Mouse (Mus musculus) kidney, embryonic 14.5 days (tissue): Measurements from ENCODE around the gene Arntl2. TPM values are rescaled to one million over a fixed set of nuclear protein-coding genes. Genes with fewer than 3 reads are reported as not detected.
A peak's percentile ranks its signal among the peaks of the same experiment; 100 is the strongest.

Source experiments
- ATAC-seq: fragments of 200-750 bp; cut with Nextera tagmentation; 2 replicates; pipeline ENCODE4 v1.8.0; 2017; ENCODE audit warnings: moderate number of reproducible peaks, mild to moderate bottlenecking, moderate TSS enrichment, moderate library complexity; ENCODE audit not compliant: low FRiP score, low TSS enrichment
- H3K27ac ChIP-seq: fragments of 300-500 bp; sonication (generic); 2 replicates; pipeline ENCODE4 v1.5.1; 2014; ENCODE audit warnings: low read depth, mild to moderate bottlenecking, low read length, moderate library complexity, mixed read lengths
- H3K27me3 ChIP-seq: fragments of 300-500 bp; sonication (generic); 2 replicates; pipeline ENCODE4 v1.6.1; 2014; ENCODE audit warnings: mild to moderate bottlenecking, low read length; ENCODE audit not compliant: control insufficient read depth, insufficient read depth
- H3K36me3 ChIP-seq: fragments of 300-500 bp; sonication (generic); 2 replicates; pipeline ENCODE4 v1.6.1; 2014; ENCODE audit warnings: low read length, mixed read lengths; ENCODE audit not compliant: control insufficient read depth, insufficient read depth
- H3K4me1 ChIP-seq: fragments of 300-500 bp; sonication (generic); 2 replicates; pipeline ENCODE4 v1.6.1; 2014; ENCODE audit warnings: low read length, mixed read lengths; ENCODE audit not compliant: control insufficient read depth, insufficient read depth
- H3K4me2 ChIP-seq: fragments of 300-500 bp; sonication (generic); replicated peaks from 2 replicates; pipeline ENCODE4 v1.6.1; 2014; ENCODE audit warnings: low read depth, mild to moderate bottlenecking, low read length
- H3K4me3 ChIP-seq: fragments of 300-500 bp; sonication (generic); 2 replicates; pipeline ENCODE4 v1.5.1; 2014; ENCODE audit warnings: mild to moderate bottlenecking, low read length
- H3K9ac ChIP-seq: fragments of 300-500 bp; sonication (generic); 2 replicates; pipeline ENCODE4 v1.6.1; 2014; ENCODE audit warnings: low read depth, mild to moderate bottlenecking, low read length, moderate library complexity
- H3K9me3 ChIP-seq: fragments of 300-500 bp; sonication (generic); 2 replicates; pipeline ENCODE4 v1.6.1; 2016; ENCODE audit warnings: low read length; ENCODE audit not compliant: control insufficient read depth
- WGBS: fragments of 180-500 bp; shearing (Covaris S2); extraction: QIAGEN DNeasy Blood & Tissue Kit; methylation state at CpG from one replicate; pipeline ENCODE4 v1.1.7; 2014; 5-methylcytosine and 5-hydroxymethylcytosine counted together
- polyA plus RNA-seq: library from polyadenylated mRNA; unstranded; fragments of >200 nt; fragmentation: Nextera tagmentation; extraction: Ambion mirVana; gene quantifications from 2 replicates; pipeline ENCODE4 v1.2.1, GENCODE M21; 2014

The Arntl2 gene
- polyA plus RNA-seq, 1 experiment from 2014 or later, result 3.9 TPM

DNA sequence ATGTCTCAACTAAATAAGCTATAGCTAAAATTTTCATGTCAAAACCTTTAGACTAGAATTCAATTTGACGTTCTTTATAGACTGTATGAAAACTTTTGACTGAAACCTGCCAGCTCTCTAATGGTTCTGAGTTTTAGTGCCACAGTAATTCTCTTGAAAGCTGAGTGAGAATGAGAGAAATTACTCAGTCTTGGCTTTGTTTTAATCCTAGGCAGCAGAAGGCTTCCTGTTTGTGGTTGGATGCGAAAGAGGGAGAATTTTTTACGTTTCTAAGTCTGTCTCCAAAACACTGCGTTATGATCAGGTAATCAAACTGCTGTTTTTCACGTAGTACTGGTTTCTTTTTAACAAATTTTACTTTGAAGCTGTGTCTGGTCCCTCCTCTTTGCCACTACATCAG, 17.2 kb downstream of the Arntl2 start:
- no peaks in the 10 kb centered on the region for H3K4me1 ChIP-seq
- H3K36me3 ChIP-seq, result no peaks in the 10 kb centered on the region
- ATAC-seq, result no peak
- H3K4me2 ChIP-seq, result no peak overlapping the region
- no peaks in the 10 kb centered on the region for H3K9me3 ChIP-seq
- no peaks in the 10 kb centered on the region for H3K27me3 ChIP-seq
- H3K9ac ChIP-seq, result no peak overlapping the region
- H3K4me3 ChIP-seq, result no peak overlapping the region
- 91% methylated on average over 5 of the region's 5 CpGs for WGBS
- no peak overlapping the region for H3K27ac ChIP-seq

DNA sequence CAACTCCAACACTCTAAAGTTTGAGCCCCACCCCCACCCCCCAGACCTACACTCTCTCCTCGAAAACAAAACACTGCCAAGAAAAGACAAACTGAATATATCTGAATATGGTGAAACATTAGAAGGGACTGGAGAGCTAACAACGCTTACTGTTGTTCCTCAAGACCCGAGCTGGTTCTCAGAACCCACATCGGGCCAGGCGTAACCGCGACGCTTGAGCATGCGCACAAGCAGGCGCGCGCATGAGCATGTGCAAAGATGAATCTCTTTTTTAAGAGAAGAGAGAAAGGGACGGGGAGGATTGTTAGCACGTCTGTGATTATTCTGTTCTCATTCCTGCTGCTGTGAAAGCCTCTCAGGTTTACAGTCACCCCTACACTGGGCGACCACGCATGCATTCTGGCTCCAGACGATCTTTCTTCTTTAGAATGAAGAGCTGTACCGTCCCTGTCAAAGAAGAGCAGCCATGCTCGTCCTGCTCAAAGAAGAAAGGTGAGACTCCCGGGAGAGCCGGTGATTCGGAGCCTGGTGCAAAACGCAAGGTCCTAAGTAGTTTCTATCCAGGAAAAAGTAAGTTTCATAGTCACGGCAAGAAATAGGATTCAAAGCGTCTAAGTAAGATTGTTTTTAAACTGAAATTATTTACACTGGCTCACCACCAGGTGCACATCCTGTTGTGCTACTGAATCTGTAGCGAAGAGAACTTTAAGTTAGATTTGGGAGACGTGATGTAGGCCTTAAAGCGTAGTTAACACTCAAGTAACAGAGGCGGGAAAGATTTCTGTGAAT, 24.5 kb downstream of the Arntl2 start:
- WGBS, result 67% methylated on average over 29 of the region's 29 CpGs

DNA sequence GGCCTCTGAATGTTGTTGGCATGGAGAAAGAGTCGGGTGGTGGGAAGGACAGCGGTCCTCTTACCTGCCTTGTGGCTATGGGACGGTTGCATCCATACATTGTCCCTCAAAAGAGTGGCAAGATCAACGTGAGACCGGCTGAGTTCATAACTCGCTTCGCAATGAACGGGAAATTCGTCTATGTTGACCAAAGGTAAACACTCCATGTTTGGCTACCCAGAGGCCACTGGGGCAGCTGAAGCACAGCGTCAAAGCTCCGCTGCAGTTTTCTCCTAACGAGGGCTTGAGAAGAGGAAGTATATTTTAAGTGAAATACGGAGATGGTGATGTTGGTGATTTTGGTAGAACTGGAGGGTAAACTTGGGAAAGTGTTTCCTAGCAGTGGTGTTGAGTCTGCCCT, 26.1 kb downstream of the Arntl2 start:
- WGBS, result 89% methylated on average over 13 of the region's 13 CpGs
- no peaks in the 10 kb centered on the region for H3K4me1 ChIP-seq
- H3K4me2 ChIP-seq, result no peak overlapping the region
- H3K4me3 ChIP-seq, result no peak overlapping the region
- H3K9me3 ChIP-seq, result no peaks in the 10 kb centered on the region
- no peak overlapping the region for H3K9ac ChIP-seq
- no peaks in the 10 kb centered on the region for H3K27me3 ChIP-seq
- H3K27ac ChIP-seq, result no peak overlapping the region
- H3K36me3 ChIP-seq, result no peaks in the 10 kb centered on the region
- no peak for ATAC-seq

More for the DNA sequence above, 24.5 kb downstream of the Arntl2 start:
- H3K27ac ChIP-seq, result no peak overlapping the region
- no peak overlapping the region for H3K4me3 ChIP-seq
- ATAC-seq, result no peak
- H3K4me1 ChIP-seq, result no peaks in the 10 kb centered on the region
- no peak overlapping the region for H3K9ac ChIP-seq
- H3K4me2 ChIP-seq, result no peak overlapping the region
- H3K9me3 ChIP-seq, result no peaks in the 10 kb centered on the region
- no peaks in the 10 kb centered on the region for H3K27me3 ChIP-seq
- H3K36me3 ChIP-seq, result no peaks in the 10 kb centered on the region

DNA sequence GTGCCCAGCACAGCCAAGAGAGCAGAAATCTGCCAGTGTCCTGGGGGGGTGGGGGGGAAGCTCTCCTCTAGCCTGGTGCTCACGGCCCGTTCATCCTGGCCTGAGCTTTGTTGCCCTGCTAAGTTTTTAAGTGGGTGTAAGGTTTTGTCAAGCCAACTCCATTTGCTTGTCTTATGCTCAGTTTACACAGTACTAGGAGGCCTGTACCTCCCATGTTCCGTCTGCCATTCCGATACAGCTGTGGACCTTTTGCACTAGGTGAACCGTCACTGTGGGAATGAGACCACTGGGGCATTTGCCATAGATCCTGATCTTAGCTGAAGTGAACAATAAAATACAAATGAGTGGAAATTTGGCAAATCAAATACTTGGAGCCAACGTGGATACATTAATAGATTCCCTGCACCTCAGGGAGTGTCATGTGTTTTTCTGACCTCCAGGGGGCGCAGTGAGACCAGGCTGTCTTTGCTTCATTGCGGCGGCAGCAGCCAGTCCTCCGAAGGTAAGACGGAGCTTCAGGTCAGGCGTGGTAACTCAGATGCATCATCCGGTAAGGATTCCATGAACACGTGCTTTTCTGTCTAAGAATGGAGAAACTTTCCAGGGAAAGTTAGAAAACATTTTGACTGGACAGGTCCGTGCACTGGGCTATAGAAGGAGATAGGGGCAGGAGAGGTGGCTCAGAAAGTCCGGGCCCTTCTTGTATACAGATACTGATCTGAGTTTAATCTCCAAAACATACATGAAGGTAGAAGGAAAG, 29.1 kb downstream of the Arntl2 start:
- no peak for ATAC-seq
- no peaks in the 10 kb centered on the region for H3K9me3 ChIP-seq
- 37% methylated on average over 16 of the region's 16 CpGs for WGBS
- H3K9ac ChIP-seq, result no peak overlapping the region
- no peak overlapping the region for H3K4me3 ChIP-seq
- no peaks in the 10 kb centered on the region for H3K36me3 ChIP-seq
- no peak overlapping the region for H3K27ac ChIP-seq
- H3K4me1 ChIP-seq, result no peaks in the 10 kb centered on the region
- no peak overlapping the region for H3K4me2 ChIP-seq
- no peaks in the 10 kb centered on the region for H3K27me3 ChIP-seq

DNA sequence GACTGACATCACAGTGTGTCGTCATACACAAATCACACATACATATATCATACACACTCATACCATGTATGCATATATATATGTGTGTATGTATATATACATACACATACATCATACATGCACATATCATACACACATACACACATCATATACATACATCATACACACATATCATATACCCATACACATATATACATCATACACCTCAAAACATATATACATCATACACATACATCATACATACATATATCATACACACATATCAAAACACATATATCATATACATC, 29.6 kb downstream of the Arntl2 start:
- H3K9me3 ChIP-seq, result no peaks in the 10 kb centered on the region
- H3K27me3 ChIP-seq, result no peaks in the 10 kb centered on the region
- no peak overlapping the region for H3K4me3 ChIP-seq
- no peak overlapping the region for H3K4me2 ChIP-seq
- H3K9ac ChIP-seq, result no peak overlapping the region
- H3K36me3 ChIP-seq, result no peaks in the 10 kb centered on the region
- H3K4me1 ChIP-seq, result no peaks in the 10 kb centered on the region
- WGBS, result 71% methylated on average over 1 of the region's 1 CpGs
- H3K27ac ChIP-seq, result no peak overlapping the region
- no peak for ATAC-seq

DNA sequence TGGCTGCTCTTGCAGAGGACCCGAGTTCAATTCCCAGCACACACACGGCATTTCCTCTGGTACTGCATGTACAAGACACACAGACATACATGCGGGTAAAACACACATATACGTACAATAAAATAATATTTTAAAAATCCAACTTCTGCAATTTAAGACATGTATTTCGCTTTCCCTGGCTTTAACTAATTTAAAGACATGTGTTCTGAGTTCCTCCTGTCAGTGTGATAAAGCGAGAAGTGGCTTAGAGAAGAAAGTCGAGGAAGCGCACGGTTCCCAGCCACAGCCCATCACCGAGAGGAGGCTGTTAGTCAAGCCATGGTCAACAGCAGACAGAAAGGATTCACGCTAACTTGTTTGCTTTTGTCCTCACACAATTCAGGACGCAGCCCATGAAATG, 35.5 kb downstream of the Arntl2 start:
- WGBS, result 87% methylated on average over 12 of the region's 12 CpGs
- no peak overlapping the region for H3K4me2 ChIP-seq
- no peaks in the 10 kb centered on the region for H3K4me1 ChIP-seq
- no peak overlapping the region for H3K9ac ChIP-seq
- no peaks in the 10 kb centered on the region for H3K27me3 ChIP-seq
- ATAC-seq, result no peak
- no peaks in the 10 kb centered on the region for H3K9me3 ChIP-seq
- no peak overlapping the region for H3K4me3 ChIP-seq
- no peaks in the 10 kb centered on the region for H3K36me3 ChIP-seq
- no peak overlapping the region for H3K27ac ChIP-seq

DNA sequence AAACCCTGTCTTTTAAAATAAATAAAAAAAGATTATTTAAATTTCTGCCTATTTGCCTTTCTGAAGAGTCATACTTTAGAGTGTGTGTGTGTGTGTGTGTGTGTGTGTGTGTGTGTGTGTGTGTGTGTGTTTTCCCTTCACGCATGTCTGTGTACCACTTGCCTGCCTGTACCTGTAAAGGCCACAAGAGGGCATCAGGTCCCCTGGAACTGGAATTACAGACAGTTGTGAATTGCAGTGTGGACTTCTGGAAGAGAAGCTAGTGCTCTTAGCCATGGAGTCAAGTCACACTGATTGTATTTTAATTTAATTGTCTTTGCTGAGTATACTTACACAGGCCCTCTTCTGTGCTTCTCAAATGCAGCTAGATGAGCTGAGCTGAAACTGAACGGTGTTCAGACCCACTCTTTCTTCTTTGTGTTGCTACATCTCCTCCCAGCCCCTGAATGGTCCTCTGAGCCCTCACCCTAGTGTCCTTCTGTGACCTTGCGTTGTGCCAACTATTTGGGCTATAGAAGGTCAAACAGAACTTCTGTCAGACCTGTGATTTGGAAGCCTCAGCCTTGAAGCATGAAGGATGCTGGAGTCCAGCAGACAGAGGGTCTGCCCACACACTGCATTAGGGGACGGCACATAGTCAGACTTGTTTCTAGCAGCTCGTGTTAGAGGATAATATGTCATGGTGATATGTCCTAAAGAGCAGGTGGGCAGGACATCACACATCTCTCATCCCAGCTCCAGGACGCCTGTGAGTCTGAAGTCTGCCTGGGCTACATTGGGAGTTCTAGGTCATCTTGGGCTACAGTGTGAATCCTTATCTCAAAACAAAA, 37.8 kb downstream of the Arntl2 start:
- WGBS, result 64% methylated on average over 6 of the region's 6 CpGs
- no peak overlapping the region for H3K4me3 ChIP-seq
- no peaks in the 10 kb centered on the region for H3K36me3 ChIP-seq
- no peaks in the 10 kb centered on the region for H3K27me3 ChIP-seq
- no peaks in the 10 kb centered on the region for H3K9me3 ChIP-seq
- no peak overlapping the region for H3K27ac ChIP-seq
- peak; percentile 51; the same call in 1 of the 2 replicates for ATAC-seq
- H3K4me2 ChIP-seq, result no peak overlapping the region
- H3K4me1 ChIP-seq, result no peaks in the 10 kb centered on the region
- H3K9ac ChIP-seq, result no peak overlapping the region

DNA sequence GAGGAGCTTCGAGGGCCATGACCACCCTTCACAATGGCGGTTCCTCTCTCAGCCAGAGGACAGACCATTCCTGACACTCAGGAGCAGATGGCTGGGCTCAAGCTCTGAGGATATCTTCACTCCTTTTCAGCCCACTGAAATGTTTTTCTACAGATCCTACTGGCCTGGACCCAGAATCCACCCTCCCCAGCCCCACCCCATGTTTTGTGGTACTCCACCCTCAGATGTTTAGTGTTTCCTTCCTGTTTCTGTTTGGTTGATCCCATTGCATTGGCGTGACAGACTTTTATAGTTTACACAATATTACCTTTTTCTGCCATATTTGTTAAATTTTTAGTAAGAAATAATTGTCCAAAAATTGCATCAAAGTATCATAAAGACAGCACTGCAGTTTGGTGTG, 38.5 kb downstream of the Arntl2 start:
- H3K36me3 ChIP-seq, result no peaks in the 10 kb centered on the region
- no peak overlapping the region for H3K4me2 ChIP-seq
- no peak overlapping the region for H3K27ac ChIP-seq
- WGBS, result 81% methylated on average over 3 of the region's 3 CpGs
- no peak overlapping the region for H3K4me3 ChIP-seq
- H3K9me3 ChIP-seq, result no peaks in the 10 kb centered on the region
- no peaks in the 10 kb centered on the region for H3K27me3 ChIP-seq
- no peak for ATAC-seq
- no peak overlapping the region for H3K9ac ChIP-seq
- no peaks in the 10 kb centered on the region for H3K4me1 ChIP-seq

DNA sequence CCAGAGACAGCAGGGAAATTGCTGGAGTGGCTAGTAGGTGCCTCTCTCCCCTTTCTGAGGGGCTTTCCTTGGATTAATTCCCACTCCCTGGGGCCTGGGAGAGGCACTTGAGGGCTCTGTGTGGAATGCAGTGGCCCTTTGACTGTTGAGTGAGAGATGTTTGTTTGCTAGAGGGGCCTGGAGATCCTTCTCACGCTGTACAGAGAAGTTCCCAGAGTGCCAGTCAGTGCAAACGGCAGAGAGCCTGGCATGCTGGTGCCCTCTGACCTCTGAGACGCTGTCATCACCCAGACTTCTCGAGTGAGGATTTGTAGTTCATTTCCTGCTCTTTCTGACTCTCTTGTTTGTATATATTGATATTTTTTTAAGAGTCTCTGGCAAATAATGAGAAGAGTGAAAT, 39.9 kb downstream of the Arntl2 start:
- H3K27ac ChIP-seq, result no peak overlapping the region
- H3K36me3 ChIP-seq, result no peaks in the 10 kb centered on the region
- H3K4me2 ChIP-seq, result no peak overlapping the region
- no peak overlapping the region for H3K4me3 ChIP-seq
- H3K9ac ChIP-seq, result no peak overlapping the region
- no peaks in the 10 kb centered on the region for H3K9me3 ChIP-seq
- ATAC-seq, result no peak
- H3K4me1 ChIP-seq, result no peaks in the 10 kb centered on the region
- no peaks in the 10 kb centered on the region for H3K27me3 ChIP-seq
- WGBS, result 14% methylated on average over 4 of the region's 4 CpGs
